Mouse (Mus musculus): ENCODE results near the gene Pax1. TPM values are rescaled to one million over a fixed set of nuclear protein-coding genes. Genes with fewer than 3 reads are reported as not detected.

Pax1 gene
- polyA plus RNA-seq, 1 experiment = 0.05 TPM

DNA sequence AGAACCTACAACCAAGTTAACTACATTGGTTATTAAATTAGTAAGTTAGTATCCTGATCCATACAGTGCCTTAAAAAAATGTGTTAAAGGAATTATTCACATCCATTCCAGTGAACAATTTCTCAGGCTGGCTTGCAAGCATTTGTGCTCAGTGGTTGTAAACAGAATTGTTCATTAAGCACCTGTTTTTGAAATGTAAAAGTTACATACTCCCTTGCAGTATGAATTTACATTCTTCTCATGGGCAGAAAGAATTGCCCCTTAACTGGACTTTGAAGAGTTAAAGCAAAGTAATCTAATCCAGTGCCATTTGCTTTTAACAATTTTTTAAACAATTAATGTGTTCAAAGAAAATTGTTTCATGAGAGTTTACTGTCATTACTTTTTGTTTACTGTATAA, 9.6 kb downstream of the Pax1 start:
- DNase-seq (ENCODE audit: low read depth, low spot score) = no peak

DNA sequence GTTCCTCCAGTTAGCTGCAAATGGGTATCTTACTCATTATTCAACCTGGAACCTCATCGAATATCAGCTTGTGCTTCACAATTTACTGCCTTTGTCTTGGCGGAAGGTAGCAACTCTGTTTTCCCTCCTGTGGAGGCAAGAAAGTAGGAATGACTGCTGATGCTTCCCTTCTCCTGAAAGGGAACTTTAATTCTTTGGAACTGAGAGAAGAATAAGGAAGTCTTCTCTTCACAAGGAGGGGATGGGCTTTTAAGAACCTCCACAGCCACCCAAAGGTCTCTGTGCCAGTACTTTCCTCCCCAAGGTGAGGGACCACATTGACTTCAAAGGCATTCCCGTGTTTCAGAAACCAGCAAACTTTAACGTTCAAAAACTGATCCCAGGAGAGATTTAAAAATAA, 10.1 kb downstream of the Pax1 start:
- WGBS = 9% methylated on average over 4 of the region's 4 CpGs
- DNase-seq (ENCODE audit: low read depth, low spot score) = no peak

DNA sequence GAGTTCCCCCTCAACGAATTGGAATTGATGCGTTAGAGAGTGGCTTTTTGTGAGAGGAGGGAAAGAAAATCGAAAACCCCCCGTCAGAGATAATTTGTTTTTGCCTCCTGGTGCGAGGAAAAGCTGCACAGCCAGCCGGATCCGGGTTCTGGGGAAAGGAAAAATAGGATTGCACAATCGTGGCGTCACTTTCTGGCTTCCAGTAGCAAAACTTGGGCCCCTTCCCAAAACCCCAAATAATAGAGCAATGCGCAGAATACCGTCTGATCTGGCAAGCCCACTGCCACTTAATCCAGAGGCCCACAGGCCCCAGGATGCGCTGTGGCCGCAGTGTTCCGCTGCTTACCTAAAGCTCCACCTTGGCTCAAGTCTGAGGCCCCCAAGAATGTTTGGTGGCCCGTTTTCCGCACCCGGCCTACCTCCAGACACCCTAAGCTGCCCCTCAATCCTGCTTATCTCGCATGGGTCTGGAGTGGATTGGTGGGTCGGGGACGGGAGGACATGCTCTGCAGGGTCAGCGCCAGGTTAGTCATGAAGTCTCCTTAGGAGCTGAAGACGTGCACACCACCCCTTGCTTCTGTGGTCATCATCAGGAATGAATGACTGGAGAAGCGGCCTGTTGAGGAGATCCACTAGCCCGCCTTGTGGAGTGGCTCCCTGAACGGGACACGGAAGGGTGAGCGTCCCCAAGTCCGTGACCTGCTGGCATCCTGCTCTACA, 11.4 kb downstream of the Pax1 start:
- 3% methylated on average over 28 of the region's 28 CpGs for WGBS
- no peak for DNase-seq (ENCODE audit: low read depth, low spot score)

DNA sequence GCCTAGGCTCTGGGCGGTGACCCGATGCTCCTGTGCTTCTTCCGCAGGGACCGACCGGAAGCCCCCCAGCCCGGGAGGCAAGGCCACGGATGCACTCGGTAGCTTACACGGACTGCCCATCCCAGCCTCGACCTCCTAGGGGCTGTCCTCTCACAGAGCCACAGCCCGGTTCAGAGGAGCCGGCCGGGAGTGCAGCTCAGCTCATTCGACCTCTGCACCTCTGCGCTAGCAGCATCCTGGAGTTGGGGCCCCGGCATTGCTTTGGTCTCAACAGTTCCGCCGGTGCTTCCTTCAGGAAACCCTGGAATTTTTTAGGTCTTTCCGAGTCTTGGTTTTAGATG, 11.9 kb downstream of the Pax1 start:
- WGBS = 4% methylated on average over 19 of the region's 19 CpGs
- DNase-seq (ENCODE audit: low read depth, low spot score) = no peak

DNA sequence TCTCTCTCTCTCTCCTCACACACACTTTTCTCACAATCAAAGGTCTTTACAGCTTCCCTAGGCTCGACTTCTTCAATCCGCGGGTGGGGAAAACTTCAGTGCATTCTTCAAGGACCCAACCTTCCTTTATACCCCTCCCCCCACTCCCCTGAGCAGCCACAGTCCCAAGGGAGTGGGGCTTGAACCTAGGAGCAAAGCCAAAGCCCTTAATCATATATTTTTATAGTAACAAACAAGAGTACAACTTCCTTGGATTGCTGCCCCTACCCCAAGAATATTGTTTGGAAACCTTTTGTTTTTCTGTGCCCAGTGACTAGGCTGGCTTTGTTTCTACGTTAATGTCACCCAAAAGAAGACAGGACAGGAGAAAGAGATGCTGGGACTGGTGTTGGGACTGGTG, 12.5 kb downstream of the Pax1 start:
- WGBS = 1% methylated on average over 4 of the region's 4 CpGs
- DNase-seq (ENCODE audit: low read depth, low spot score) = no peak

DNA sequence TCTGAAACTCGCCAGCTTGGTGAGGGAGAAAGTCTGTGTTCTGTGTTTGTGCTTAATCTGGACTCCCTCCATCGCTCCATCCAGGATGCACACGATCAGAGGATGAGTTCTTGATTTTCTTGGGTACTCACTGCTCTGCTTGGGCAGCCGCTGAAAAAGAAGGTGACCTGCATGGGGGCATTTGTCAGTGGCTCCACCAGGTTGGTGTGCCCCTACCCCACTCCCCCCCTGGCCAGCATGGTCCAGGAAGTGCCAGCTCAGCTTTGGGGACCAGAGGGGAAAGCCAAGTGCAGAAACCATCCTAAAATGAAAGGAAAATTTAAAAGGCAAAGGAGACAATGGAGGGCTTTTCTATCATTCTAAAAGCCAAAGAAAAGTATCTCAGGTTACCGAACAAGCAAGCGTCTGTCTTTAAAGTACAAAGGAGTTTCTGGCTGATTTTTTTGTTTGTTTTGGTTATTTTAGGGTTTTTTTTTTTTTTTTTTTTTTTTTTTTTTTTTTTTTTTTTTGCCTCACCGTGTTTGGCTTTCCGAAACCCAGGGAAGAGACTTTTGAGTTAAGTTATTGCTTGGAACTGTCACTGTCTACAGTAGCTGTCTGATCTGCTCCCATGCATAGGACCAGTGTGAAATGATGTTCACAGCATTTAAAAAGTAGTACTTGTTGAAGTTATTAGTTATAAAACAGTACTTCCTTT, 13.4 kb downstream of the Pax1 start:
- no peak for DNase-seq (ENCODE audit: low read depth, low spot score)
- 9% methylated on average over 8 of the region's 8 CpGs for WGBS

DNA sequence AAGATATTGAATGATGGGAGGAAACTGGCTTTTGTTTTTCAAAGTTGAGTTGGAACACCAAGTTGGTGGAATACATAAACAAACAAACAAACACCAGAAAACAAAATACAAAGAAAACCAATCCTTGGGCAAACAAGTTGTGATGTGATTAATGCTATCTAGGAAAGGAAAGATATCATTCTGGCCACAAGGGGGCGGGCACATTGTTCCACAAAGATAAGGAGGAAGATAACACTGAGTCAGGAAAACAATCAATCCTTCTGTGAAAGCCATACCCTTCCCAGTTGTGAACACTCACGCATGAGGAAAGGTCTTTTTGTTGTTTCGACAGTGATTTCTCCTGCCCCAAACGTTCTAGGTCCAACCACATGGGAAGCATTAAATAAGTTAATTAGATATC, 17.2 kb downstream of the Pax1 start:
- WGBS = 10% methylated on average over 4 of the region's 4 CpGs
- DNase-seq (ENCODE audit: low read depth, low spot score) = peak; percentile 10

DNA sequence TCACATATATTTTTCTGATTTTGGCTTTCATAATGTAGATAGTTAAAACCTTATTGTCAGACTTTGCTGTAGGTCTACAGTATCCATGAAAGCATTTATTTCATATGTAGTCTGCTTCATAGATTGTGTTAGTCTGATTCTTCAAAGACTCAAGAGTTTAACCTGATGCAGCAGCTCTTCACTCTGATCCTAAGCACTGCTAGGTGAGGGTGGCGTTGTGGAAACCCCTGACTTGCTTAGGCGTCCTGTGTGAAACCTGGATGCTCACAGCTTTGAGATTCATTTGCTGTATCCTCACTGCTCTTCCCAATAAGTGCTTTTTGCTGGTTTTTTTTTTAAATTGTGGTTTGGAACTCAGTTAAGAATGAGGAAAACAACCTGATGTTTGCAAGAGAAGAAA, 21.6 kb downstream of the Pax1 start:
- 81% methylated on average over 2 of the region's 2 CpGs for WGBS
- DNase-seq (ENCODE audit: low read depth, low spot score) = no peak

DNA sequence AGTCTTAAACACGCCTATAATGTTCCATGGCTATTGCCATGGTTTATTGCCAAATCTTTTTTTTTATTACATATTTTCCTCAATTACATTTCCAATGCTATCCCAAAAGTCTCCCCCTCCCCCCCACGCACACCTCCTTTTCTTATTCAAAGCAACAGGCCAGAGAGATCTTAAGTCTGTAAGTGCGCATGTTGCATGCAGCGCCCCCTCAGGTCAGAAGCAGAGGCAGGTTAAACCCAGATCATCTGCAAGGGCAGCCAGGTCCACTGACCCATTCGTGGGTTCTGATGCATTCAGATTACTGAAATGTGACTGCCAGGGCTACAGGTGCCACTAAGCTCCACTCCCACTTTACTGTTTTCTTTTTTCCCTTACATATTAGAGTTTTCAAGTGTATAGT, 25.2 kb downstream of the Pax1 start:
- no peak for DNase-seq (ENCODE audit: low read depth, low spot score)
- WGBS = 50% methylated on average over 5 of the region's 5 CpGs

DNA sequence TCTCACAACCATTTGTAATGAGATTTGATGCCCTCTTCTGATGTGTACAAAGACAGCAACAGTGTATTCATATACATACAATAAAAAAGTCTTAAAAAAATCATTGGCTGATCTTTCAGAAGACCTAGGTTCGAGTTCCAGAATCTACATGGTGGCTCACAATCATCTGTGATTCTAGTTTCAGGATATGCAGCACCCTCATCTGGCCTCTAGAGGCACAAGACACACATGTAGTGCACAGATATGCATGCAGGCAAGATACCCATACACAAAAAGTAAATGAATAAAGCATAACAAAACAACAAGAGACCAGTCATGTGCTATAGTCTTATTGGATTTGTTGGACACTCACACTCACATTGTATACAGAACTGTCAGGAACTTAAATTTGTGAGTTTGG, 47.6 kb downstream of the Pax1 start:
- 43% methylated on average over 1 of the region's 1 CpGs for WGBS
- DNase-seq (ENCODE audit: low read depth, low spot score) = no peak

DNA sequence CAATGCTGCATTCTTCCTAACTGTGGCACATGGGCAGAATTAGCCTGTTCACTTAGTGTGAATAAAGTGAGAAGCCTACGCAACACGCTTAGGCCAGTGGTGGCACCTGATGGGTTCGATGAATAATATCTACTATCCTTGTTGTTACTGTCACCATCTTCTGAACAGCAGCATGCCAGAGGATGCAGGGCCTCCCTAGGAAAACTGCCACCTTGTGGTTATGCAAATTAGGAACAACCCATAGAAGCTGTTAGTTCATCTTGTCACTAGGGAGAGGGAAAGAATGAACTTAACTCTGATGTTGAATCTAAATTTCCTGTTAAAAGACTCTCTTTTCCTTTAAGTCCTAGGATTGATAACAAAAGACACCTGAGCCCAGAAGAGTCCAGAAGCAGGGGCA, 53.3 kb downstream of the Pax1 start:
- DNase-seq (ENCODE audit: low read depth, low spot score) = no peak
- WGBS = 94% methylated on average over 3 of the region's 3 CpGs

DNA sequence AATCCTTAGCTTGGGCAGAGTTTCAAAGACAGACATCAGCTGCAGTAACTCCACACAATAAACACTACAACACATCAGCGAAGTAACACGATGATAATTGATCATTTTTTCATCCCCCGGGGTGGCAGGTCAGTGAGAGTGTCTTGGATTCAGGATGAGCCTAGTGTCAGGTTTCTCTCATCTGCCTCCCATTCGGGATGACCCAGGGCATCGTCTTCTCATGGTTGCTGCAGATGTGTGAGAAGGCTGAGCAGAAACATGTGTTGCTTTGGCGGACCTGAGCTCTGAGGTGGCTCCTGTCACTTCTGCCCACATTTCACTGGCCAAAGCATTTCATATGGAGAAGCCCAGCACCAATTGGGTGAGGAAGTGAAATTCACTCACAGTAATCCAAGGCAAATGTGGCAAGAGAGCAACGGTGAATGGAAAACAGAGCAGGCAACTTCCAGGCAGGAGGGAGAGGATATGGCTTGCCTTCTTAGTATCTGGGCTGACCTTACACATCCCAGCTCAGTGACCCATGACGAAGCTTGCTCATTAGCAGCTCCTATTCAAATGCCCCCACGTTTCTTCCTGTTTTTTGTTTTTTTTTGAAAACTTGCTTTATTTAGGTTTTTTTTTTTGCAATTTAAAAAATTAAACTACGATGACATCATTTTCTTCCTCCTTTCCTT, 63.0 kb downstream of the Pax1 start:
- no peak for DNase-seq (ENCODE audit: low read depth, low spot score)
- WGBS = 60% methylated on average over 10 of the region's 10 CpGs

DNA sequence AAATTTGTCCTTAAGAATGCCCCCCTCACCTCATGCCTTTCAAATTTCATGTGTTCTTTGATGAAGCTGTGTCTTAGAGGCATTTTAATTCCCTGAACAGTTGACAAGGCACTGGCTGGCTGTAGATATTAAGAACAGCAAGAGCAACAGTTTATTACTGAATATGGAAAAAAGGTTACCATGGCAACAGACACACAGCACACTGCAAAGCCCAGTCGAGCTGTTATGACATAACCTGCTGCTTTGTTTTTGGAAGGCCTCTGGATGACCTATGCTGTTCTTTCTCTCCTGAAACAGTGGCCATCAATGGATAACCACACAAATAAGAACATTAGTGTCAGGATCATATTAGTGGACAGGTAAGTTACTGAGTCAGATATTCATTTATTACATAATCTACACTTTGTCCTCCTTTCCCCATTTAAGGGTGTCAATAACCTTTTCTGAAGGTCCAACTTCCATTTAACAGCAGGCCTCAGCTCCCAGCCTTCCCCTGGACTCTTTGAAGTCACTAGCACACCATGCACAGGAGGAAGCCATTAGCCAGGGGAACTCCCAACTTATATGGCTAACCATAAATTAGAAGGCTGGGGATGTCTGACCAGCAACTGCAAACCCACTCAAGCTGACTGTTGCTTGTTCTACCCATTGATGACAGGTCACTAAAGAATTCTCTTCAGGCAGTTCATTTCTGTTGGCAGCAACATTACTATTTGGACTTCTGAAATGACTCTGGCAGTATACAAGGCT, 68.1 kb downstream of the Pax1 start:
- WGBS = 2% methylated on average over 1 of the region's 1 CpGs

DNA sequence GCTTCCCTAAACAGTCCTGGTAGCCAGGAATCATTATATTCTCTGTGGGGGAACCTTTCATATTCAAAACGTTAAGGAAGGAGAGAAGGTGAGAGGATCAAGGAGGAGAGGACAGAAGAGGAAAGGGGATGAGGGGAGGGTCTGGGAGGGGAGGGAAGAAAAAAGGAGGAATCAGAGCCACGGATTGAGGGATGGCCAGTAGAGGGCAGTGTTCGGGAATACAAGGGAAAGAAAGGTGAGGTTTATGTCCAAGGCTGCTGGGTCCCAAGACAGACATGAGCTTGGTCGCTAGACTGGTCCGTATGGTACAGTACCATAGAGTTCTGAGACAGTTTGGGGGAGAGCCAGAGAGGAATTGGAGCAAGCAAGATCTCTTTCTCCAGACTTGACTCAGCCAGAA, 71.4 kb downstream of the Pax1 start:
- WGBS = 22% methylated on average over 5 of the region's 5 CpGs
- DNase-seq (ENCODE audit: low read depth, low spot score) = no peak

More for the DNA sequence above, 68.1 kb downstream of the Pax1 start:
- no peak for DNase-seq (ENCODE audit: low read depth, low spot score)

Other genes with a start within 250 kb of the Pax1 start
- 1.3 and 1.7 TPM in 2 replicates for gene Nkx2-2, start 167.7 kb upstream of the Pax1 start, polyA plus RNA-seq (2012; rRNA removed)

Data from large intestine, adult 2 months (tissue).